Comparison of ENCODE assay signal across 22 mouse cellular contexts in genomic region chr1:165174059-165174616, GRCm38 (mm10). TPM values are rescaled to one million over a fixed set of nuclear protein-coding genes. Genes with fewer than 3 reads are reported as not detected.
DNase-seq lines count a peak whose midpoint lies in the region; ATAC-seq and TF ChIP-seq lines count a peak whose summit lies in the region.
"Had no signal": no experiment of that assay in that cellular context is flagged by ENCODE, and none has a peak within 500 bp of the region (broad histone marks: within the 10 kb centered on the region; RNA-seq: fewer than 3 reads in every experiment).

No protein-coding gene starts in this region.

- in situ Hi-C loops in CH12.LX (cut with MboI; ENCODE audit: low pct_ligation_motif_present, low pct_unique_long_range_greater_than_20kb, low sequenced_read_pairs) = no loop called here

- TF ChIP-seq CTCF in thymus, adult 2 months (IDR thresholded peaks at IDR 0.05; ENCODE audit: borderline replicate concordance, control insufficient read depth, extremely low read depth, insufficient read depth, low read length, poor library complexity) = no peak
- no peak for TF ChIP-seq CTCF in CH12.LX (conservative IDR thresholded peaks at IDR 0.05 in 1 of 2, IDR thresholded peaks at IDR 0.05 in 1 of 2; ENCODE audit: low read depth in 2 of 2, low read length in 2 of 2)
- no peak for TF ChIP-seq CTCF in stomach, postnatal 0 days (IDR thresholded peaks at IDR 0.05; ENCODE audit: low read depth)

- H3K9me3 ChIP-seq in CH12.LX (replicated peaks; ENCODE audit: low read length) = no peaks in the 10 kb centered on the region
- H3K9me3 ChIP-seq in intestine, embryonic 15.5 days = no peaks in the 10 kb centered on the region
- no peaks in the 10 kb centered on the region for H3K9me3 ChIP-seq in stomach, postnatal 0 days (ENCODE audit: control insufficient read depth, low read length)
- H3K9me3 ChIP-seq: embryonic facial prominence, embryonic 13.5 days; forebrain, embryonic 10.5 days; hindbrain, embryonic 12.5 days; liver, embryonic 13.5 days had no signal

- peaks cover 24% of the 10 kb centered on the region for H3K4me1 ChIP-seq in thymus, adult 2 months (replicated peaks; ENCODE audit: control insufficient read depth, insufficient read depth, low read length)
- peaks cover 8 to 17% of the 10 kb centered on the region in 2 experiments; a peak in 3 of 4 replicates for H3K4me1 ChIP-seq in CH12.LX (ENCODE audit: control insufficient read depth in 1 of 2, insufficient read depth in 2 of 2)
- no peaks in the 10 kb centered on the region for H3K4me1 ChIP-seq in intestine, embryonic 15.5 days (replicated peaks)
- H3K4me1 ChIP-seq in stomach, postnatal 0 days (replicated peaks; ENCODE audit: control insufficient read depth, insufficient read depth) = no peaks in the 10 kb centered on the region
- H3K4me1 ChIP-seq: embryonic facial prominence, embryonic 13.5 days; hindbrain, embryonic 12.5 days; liver, embryonic 13.5 days had no signal

- no peaks in the 10 kb centered on the region for H3K27me3 ChIP-seq in thymus, adult 2 months (ENCODE audit: control insufficient read depth, insufficient read depth, low read length)
- H3K27me3 ChIP-seq in CH12.LX (replicated peaks) = no peaks in the 10 kb centered on the region
- no peaks in the 10 kb centered on the region for H3K27me3 ChIP-seq in intestine, embryonic 15.5 days (replicated peaks)
- H3K27me3 ChIP-seq in stomach, postnatal 0 days (ENCODE audit: control insufficient read depth, insufficient read depth, low read length) = no peaks in the 10 kb centered on the region
- H3K27me3 ChIP-seq: embryonic facial prominence, embryonic 13.5 days; hindbrain, embryonic 12.5 days; liver, embryonic 13.5 days had no signal

- TF ChIP-seq POLR2A in thymus, adult 2 months (IDR thresholded peaks at IDR 0.05; ENCODE audit: control insufficient read depth, extremely low read depth, insufficient read depth, low read length, poor library complexity) = no peak
- TF ChIP-seq POLR2A in CH12.LX (IDR thresholded peaks at IDR 0.05; ENCODE audit: low read depth, low read length) = no peak

- WGBS in thymus, adult 2 months = 6% methylated on average over 8 of the region's 9 CpGs
- WGBS in intestine, embryonic 15.5 days = 56% methylated on average over 9 of the region's 9 CpGs
- 50% methylated on average over 6 of the region's 9 CpGs for WGBS in stomach, postnatal 0 days

- H3K9ac ChIP-seq in CH12.LX (ENCODE audit: insufficient read depth, low read depth) = no peak overlapping the region
- H3K9ac ChIP-seq in intestine, embryonic 15.5 days = no peak overlapping the region
- H3K9ac ChIP-seq in stomach, postnatal 0 days (ENCODE audit: low read length) = no peak overlapping the region
- H3K9ac ChIP-seq: embryonic facial prominence, embryonic 13.5 days; hindbrain, embryonic 12.5 days; liver, embryonic 13.5 days had no signal

- TF ChIP-seq EP300 in CH12.LX (IDR thresholded peaks at IDR 0.05; ENCODE audit: low read length) = no peak
- no peak for TF ChIP-seq EP300 in stomach, postnatal 0 days (optimal IDR thresholded peaks at IDR 0.05)

- H3K36me3 ChIP-seq in thymus, adult 2 months (ENCODE audit: control insufficient read depth, insufficient read depth, low read length) = peaks cover 15% of the 10 kb centered on the region
- H3K36me3 ChIP-seq in CH12.LX (replicated peaks in 1 of 2; ENCODE audit: control insufficient read depth in 1 of 2, insufficient read depth in 1 of 2, low read length in 1 of 2) = peaks cover 30 to 40% of the 10 kb centered on the region in 2 experiments
- no peaks in the 10 kb centered on the region for H3K36me3 ChIP-seq in intestine, embryonic 15.5 days
- H3K36me3 ChIP-seq in stomach, postnatal 0 days (ENCODE audit: control insufficient read depth, insufficient read depth, low read length) = peaks cover 3% of the 10 kb centered on the region; the same call in 1 of the 2 replicates
- H3K36me3 ChIP-seq: hindbrain, embryonic 12.5 days had no signal

- dilution Hi-C loops in CH12.LX (cut with MboI; ENCODE audit: extremely low pct_ligation_motif_present, extremely low pct_unique_long_range_greater_than_20kb, low sequenced_read_pairs) = no loop called here

- peak overlapping the region; percentile 5; the same call in 1 of the 2 replicates for H3K4me2 ChIP-seq in CH12.LX (ENCODE audit: insufficient read depth, low read depth, poor library complexity, severe bottlenecking)
- no peak overlapping the region for H3K4me2 ChIP-seq in intestine, embryonic 15.5 days (replicated peaks)
- H3K4me2 ChIP-seq in stomach, postnatal 0 days (replicated peaks; ENCODE audit: low read depth) = no peak overlapping the region
- H3K4me2 ChIP-seq: embryonic facial prominence, embryonic 13.5 days; hindbrain, embryonic 12.5 days; liver, embryonic 13.5 days had no signal

- H3K79me2 ChIP-seq in CH12.LX (replicated peaks; ENCODE audit: control insufficient read depth, extremely low read depth, insufficient read depth, poor library complexity, severe bottlenecking) = no peaks in the 10 kb centered on the region

- ATAC-seq in intestine, embryonic 15.5 days = peak; percentile 67; the same call in 1 of the 2 replicates
- ATAC-seq in stomach, postnatal 0 days (ENCODE audit: low FRiP score, low TSS enrichment) = peak; percentile 78

- H3K4me3 ChIP-seq in thymus, adult 2 months (ENCODE audit: control insufficient read depth, insufficient read depth, low read length) = no peak overlapping the region
- H3K4me3 ChIP-seq in CH12.LX (replicated peaks in 1 of 3; ENCODE audit: low read depth in 2 of 3, low read length in 2 of 3, poor library complexity in 1 of 3) = no peak overlapping the region
- H3K4me3 ChIP-seq in intestine, embryonic 15.5 days (replicated peaks) = no peak overlapping the region
- no peak overlapping the region for H3K4me3 ChIP-seq in stomach, postnatal 0 days (ENCODE audit: low read depth, low read length)
- H3K4me3 ChIP-seq: embryonic facial prominence, embryonic 13.5 days; forebrain, embryonic 10.5 days; hindbrain, embryonic 12.5 days; liver, embryonic 13.5 days had no signal

- DNase-seq in thymus, adult 2 months = no peak
- DNase-seq in thymus, postnatal 10 days (ENCODE audit: low spot score in 2 of 2) = no peak
- DNase-seq in CH12.LX (ENCODE audit: extremely low read depth) = no peak
- DNase-seq in stomach, postnatal 0 days (ENCODE audit: low spot score) = peak; percentile 66
- no peak for DNase-seq in kidney, adult 9 months
- no peak for DNase-seq in retina, postnatal 1 day
- DNase-seq: cerebellum, adult 11 months; cerebellum, postnatal 36 days; kidney, adult 8-10 months; kidney, postnatal 4 days; layer of hippocampus, postnatal 36 days; liver, embryonic 13.5 days; lung, postnatal 14 days; midbrain, embryonic 14.5 days; right cerebral cortex, postnatal 25 days had no signal

- no peak for TF ChIP-seq RAD21 in CH12.LX (IDR thresholded peaks at IDR 0.05; ENCODE audit: low read depth, low read length)

- H3K27ac ChIP-seq in thymus, adult 2 months (ENCODE audit: control insufficient read depth, insufficient read depth, low read length) = peak overlapping the region; percentile 99
- no peak overlapping the region for H3K27ac ChIP-seq in CH12.LX (ENCODE audit: insufficient read depth, low read depth)
- H3K27ac ChIP-seq in intestine, embryonic 15.5 days = no peak overlapping the region
- H3K27ac ChIP-seq in stomach, postnatal 0 days (replicated peaks) = no peak overlapping the region
- H3K27ac ChIP-seq: embryonic facial prominence, embryonic 13.5 days; forebrain, embryonic 10.5 days; hindbrain, embryonic 12.5 days; liver, embryonic 13.5 days had no signal

TF ChIP-seq in CH12.LX, 34 proteins besides CTCF, POLR2A, EP300 and RAD21 (continues in another document):
- TF ChIP-seq RCOR1 (conservative IDR thresholded peaks at IDR 0.05; ENCODE audit: low read depth, low read length) = no peak
- no peak for TF ChIP-seq E2F4 (IDR thresholded peaks at IDR 0.05; ENCODE audit: insufficient replicate concordance, low read depth, low read length)
- TF ChIP-seq POLR2AphosphoS2 (IDR thresholded peaks at IDR 0.05; ENCODE audit: low read depth, low read length) = no peak
- no peak for TF ChIP-seq ZMIZ1 (IDR thresholded peaks at IDR 0.05; ENCODE audit: low read depth, low read length)
- no peak for TF ChIP-seq MAFK (IDR thresholded peaks at IDR 0.05; ENCODE audit: insufficient replicate concordance, low read length)
- TF ChIP-seq MAZ (IDR thresholded peaks at IDR 0.05; ENCODE audit: low read depth, low read length) = no peak
- no peak for TF ChIP-seq ZNF384 (IDR thresholded peaks at IDR 0.05; ENCODE audit: low read depth, low read length)
- TF ChIP-seq ZC3H11A (IDR thresholded peaks at IDR 0.05; ENCODE audit: low read depth, low read length) = no peak
- no peak for TF ChIP-seq BHLHE40 (IDR thresholded peaks at IDR 0.05; ENCODE audit: low read depth, low read length)
- no peak for TF ChIP-seq TBP (conservative IDR thresholded peaks at IDR 0.05; ENCODE audit: low read depth, low read length)
- TF ChIP-seq MEF2A (IDR thresholded peaks at IDR 0.05; ENCODE audit: borderline replicate concordance, low read depth, low read length) = no peak
- no peak for TF ChIP-seq CHD2 (IDR thresholded peaks at IDR 0.05; ENCODE audit: low read length)
- TF ChIP-seq SMC3 (IDR thresholded peaks at IDR 0.05; ENCODE audit: low read depth, low read length) = no peak
- TF ChIP-seq USF1 (IDR thresholded peaks at IDR 0.05; ENCODE audit: low read depth, low read length) = no peak
- no peak for TF ChIP-seq UBTF (IDR thresholded peaks at IDR 0.05; ENCODE audit: low read depth, low read length)
- no peak for TF ChIP-seq CHD1 (IDR thresholded peaks at IDR 0.05; ENCODE audit: low read depth, low read length)
- TF ChIP-seq USF2 (conservative IDR thresholded peaks at IDR 0.05; ENCODE audit: low read depth, low read length) = no peak
- TF ChIP-seq NELFE (IDR thresholded peaks at IDR 0.05; ENCODE audit: low read depth, low read length) = no peak
- no peak for TF ChIP-seq PAX5 (IDR thresholded peaks at IDR 0.05; ENCODE audit: low read length)

RNA-seq across cellular contexts. Expression of gene Tbx19, which starts 13.6 kb away (rescaled TPM):
- 9.6 and 10.3 TPM in 2 replicates for polyA plus RNA-seq in thymus, adult 2 months (2012; rRNA removed)
- total RNA-seq in CH12.LX (2012; rRNA removed) = 0.04 TPM in 1 of 2 replicates, not detected in the other
- total RNA-seq in CH12.LX (2014; rRNA removed) = 0.44 TPM in 1 of 2 replicates, not detected in the other
- polyA plus RNA-seq in CH12.LX (2012; ENCODE audit: insufficient read length, low read depth) = 0.52 and 0.66 TPM in 2 replicates
- polyA plus RNA-seq in intestine, embryonic 15.5 days (2015; fragmentation: Nextera tagmentation; extraction: Ambion mirVana) = not detected in 2 replicates
- polyA plus RNA-seq in stomach, postnatal 0 days (2015; fragmentation: Nextera tagmentation; extraction: Ambion mirVana) = not detected in 2 replicates
- total RNA-seq: adrenal gland, adult 18-20 months; layer of hippocampus, postnatal 36 days; left cerebral cortex, postnatal 36 days had no signal
- polyA plus RNA-seq: embryonic facial prominence, embryonic 13.5 days; forebrain, embryonic 10.5 days; heart, embryonic 14.5 days; hindbrain, embryonic 12.5 days; midbrain, embryonic 14.5 days had no signal

RNA-seq across cellular contexts. Expression of gene Sft2d2, which starts 20.1 kb away (rescaled TPM):
- polyA plus RNA-seq in thymus, adult 2 months (2012; rRNA removed) = 93.3 and 102 TPM in 2 replicates
- 16.8 and 27.2 TPM in 2 replicates for total RNA-seq in CH12.LX (2012; rRNA removed)
- 25.2 and 26.0 TPM in 2 replicates for total RNA-seq in CH12.LX (2014; rRNA removed)
- polyA plus RNA-seq in CH12.LX (2012; ENCODE audit: insufficient read length, low read depth) = 30.0 and 31.6 TPM in 2 replicates
- polyA plus RNA-seq in intestine, embryonic 15.5 days (2015; fragmentation: Nextera tagmentation; extraction: Ambion mirVana) = 25.9 and 27.1 TPM in 2 replicates
- 19.8 and 21.6 TPM in 2 replicates for polyA plus RNA-seq in stomach, postnatal 0 days (2015; fragmentation: Nextera tagmentation; extraction: Ambion mirVana)
